Mouse (Mus musculus): ENCODE measurements around the gene Gm20532.

Gm20532 gene

GRCm38 (mm10) chr2:26573396-26573795 is 13.0 kb upstream of the Gm20532 start:
- in situ Hi-C loops (cut with MseI, MboI) = no loop called here

- in situ Hi-C loops (cut with MseI, MboI) = no loop called here
These were observed 12.6 kb upstream of the Gm20532 start for GRCm38 (mm10) chr2:26573807-26574206.

- in situ Hi-C loops (cut with MseI, MboI) = no loop called here
These were observed 11.6 kb upstream of the Gm20532 start for GRCm38 (mm10) chr2:26574862-26575261.

- in situ Hi-C loops (cut with MseI, MboI) = no loop called here
These were observed 11.1 kb upstream of the Gm20532 start for GRCm38 (mm10) chr2:26575378-26575777.

GRCm38 (mm10) chr2:26575865-26576264 is 10.6 kb upstream of the Gm20532 start:
- in situ Hi-C loops (cut with MseI, MboI) = no loop called here

- in situ Hi-C loops (cut with MseI, MboI) = no loop called here
These were observed 10.0 kb upstream of the Gm20532 start for GRCm38 (mm10) chr2:26576462-26576861.

- in situ Hi-C loops (cut with MseI, MboI) = no loop called here
These were observed 8.1 kb upstream of the Gm20532 start for GRCm38 (mm10) chr2:26578369-26578768.

- in situ Hi-C loops (cut with MseI, MboI) = no loop called here
These were observed 6.7 kb upstream of the Gm20532 start, which contains the start of gene Egfl7 for GRCm38 (mm10) chr2:26579714-26580113. Gene Egfl7 (plus strand): TSS chr2:26580014.

GRCm38 (mm10) chr2:26580751-26581150 is 5.7 kb upstream of the Gm20532 start:
- in situ Hi-C loops (cut with MseI, MboI) = no loop called here

GRCm38 (mm10) chr2:26582203-26582602 is 4.2 kb upstream of the Gm20532 start:
- in situ Hi-C loops (cut with MseI, MboI) = no loop called here

- in situ Hi-C loops (cut with MseI, MboI) = no loop called here
These were observed 3.7 kb upstream of the Gm20532 start for GRCm38 (mm10) chr2:26582741-26583140.

GRCm38 (mm10) chr2:26583640-26584039 is 2.8 kb upstream of the Gm20532 start:
- in situ Hi-C loops (cut with MseI, MboI) = no loop called here

GRCm38 (mm10) chr2:26585713-26586112 is 726 bp upstream of the Gm20532 start:
- in situ Hi-C loops (cut with MseI, MboI) = no loop called here

GRCm38 (mm10) chr2:26587044-26587405 is 586 bp downstream of the Gm20532 start:
- in situ Hi-C loops (cut with MseI, MboI) = no loop called here

GRCm38 (mm10) chr2:26588573-26588972 is 2.1 kb downstream of the Gm20532 start:
- in situ Hi-C loops (cut with MseI, MboI) = no loop called here

GRCm38 (mm10) chr2:26589284-26589683 is 2.8 kb downstream of the Gm20532 start:
- in situ Hi-C loops (cut with MseI, MboI) = no loop called here

GRCm38 (mm10) chr2:26590282-26590681 is 3.8 kb downstream of the Gm20532 start:
- in situ Hi-C loops (cut with MseI, MboI) = no loop called here

GRCm38 (mm10) chr2:26590962-26591361 is 4.5 kb downstream of the Gm20532 start:
- in situ Hi-C loops (cut with MseI, MboI) = no loop called here

- in situ Hi-C loops (cut with MseI, MboI) = no loop called here
These were observed 5.0 kb downstream of the Gm20532 start for GRCm38 (mm10) chr2:26591416-26591815.

GRCm38 (mm10) chr2:26593211-26594021 is 7.0 kb downstream of the Gm20532 start:
- in situ Hi-C loops (cut with MseI, MboI) = no loop called here

- in situ Hi-C loops (cut with MseI, MboI) = no loop called here
These were observed 7.5 kb downstream of the Gm20532 start for GRCm38 (mm10) chr2:26594022-26594346.

- in situ Hi-C loops (cut with MseI, MboI) = no loop called here
These were observed 8.1 kb downstream of the Gm20532 start for GRCm38 (mm10) chr2:26594461-26594933.

GRCm38 (mm10) chr2:26594934-26595724 is 8.7 kb downstream of the Gm20532 start:
- in situ Hi-C loops (cut with MseI, MboI) = no loop called here

Data from mouse trophoblast stem cell (cell line).